Mouse (Mus musculus): ENCODE data around the gene Arrdc2.

GRCm38 (mm10) chr8:70850947-70851346, 11.4 kb upstream of the Arrdc2 start:
- TF ChIP-seq CTCF (IDR thresholded peaks at IDR 0.05; ENCODE audit: borderline replicate concordance, insufficient read depth, low read length): no peak
- no peak for TF ChIP-seq POLR2A (IDR thresholded peaks at IDR 0.05; ENCODE audit: low read depth, low read length)
